Mouse (Mus musculus) embryonic facial prominence, embryonic 11.5 days (tissue): Measurements from ENCODE around the gene Speer4d. TPM values are rescaled to one million over a fixed set of nuclear protein-coding genes. Genes with fewer than 3 reads are reported as not detected.
"Not testable (repeated sequence)": the region's sequence is repeated elsewhere in the genome, so short reads cannot be mapped to it uniquely, and the experiment has no call there.

Experiments used
- ATAC-seq: fragments of 200-750 bp; cut with Nextera tagmentation; replicated peaks from 2 replicates; pipeline ENCODE4 v1.8.0; 2017; ENCODE audit warnings: low read depth; ENCODE audit not compliant: insufficient number of reproducible peaks, low FRiP score, low TSS enrichment
- DNase-seq: peaks from one replicate; pipeline ENCODE4 v3.0.0-alpha.2; 2015; ENCODE audit warnings: low spot score
- H3K27ac ChIP-seq: fragments of 300-500 bp; sonication (generic); replicated peaks from 2 replicates; pipeline ENCODE4 v1.5.1; 2014; ENCODE audit warnings: mild to moderate bottlenecking, low read depth, low read length, control low read depth
- H3K27me3 ChIP-seq: fragments of 300-500 bp; sonication (generic); 2 replicates; pipeline ENCODE4 v1.6.1; 2014; ENCODE audit warnings: mild to moderate bottlenecking, low read length, moderate library complexity, mixed read lengths; ENCODE audit not compliant: control insufficient read depth, insufficient read depth
- H3K36me3 ChIP-seq: fragments of 300-500 bp; sonication (generic); replicated peaks from 2 replicates; pipeline ENCODE4 v1.6.1; 2014; ENCODE audit warnings: low read depth, mild to moderate bottlenecking, low read length, moderate library complexity, mixed read lengths; ENCODE audit not compliant: control insufficient read depth, insufficient read depth
- H3K4me1 ChIP-seq: fragments of 300-500 bp; sonication (generic); 2 replicates; pipeline ENCODE4 v1.6.1; 2014; ENCODE audit warnings: low read length, mixed read lengths; ENCODE audit not compliant: control insufficient read depth, insufficient read depth
- H3K4me2 ChIP-seq: fragments of 300-500 bp; sonication (generic); 2 replicates; pipeline ENCODE4 v1.6.1; 2014; ENCODE audit warnings: low read depth, mild to moderate bottlenecking, control low read depth, low read length, moderate library complexity
- H3K4me3 ChIP-seq: fragments of 300-500 bp; sonication (generic); 2 replicates; pipeline ENCODE4 v1.5.1; 2014; ENCODE audit warnings: low read depth, low read length, control low read depth
- H3K9ac ChIP-seq: fragments of 300-500 bp; sonication (generic); replicated peaks from 2 replicates; pipeline ENCODE4 v1.6.1; 2014; ENCODE audit warnings: mild to moderate bottlenecking, control low read depth, low read length
- H3K9me3 ChIP-seq: fragments of 300-500 bp; sonication (generic); replicated peaks from 2 replicates; pipeline ENCODE4 v1.6.1; 2016; ENCODE audit warnings: mild to moderate bottlenecking, low read length, inconsistent platforms, mixed read lengths; ENCODE audit not compliant: control insufficient read depth
- WGBS: fragments of 180-500 bp; shearing (Covaris S2); extraction: QIAGEN DNeasy Blood & Tissue Kit; methylation state at CpG from one replicate; pipeline ENCODE4 v1.1.7; 2014; 5-methylcytosine and 5-hydroxymethylcytosine counted together
- polyA plus RNA-seq: library from polyadenylated mRNA; unstranded; fragments of >200 nt; fragmentation: Nextera tagmentation; extraction: Ambion mirVana; gene quantifications from 2 replicates; pipeline ENCODE4 v1.2.1, GENCODE M21; 2014

Gene Speer4d
- polyA plus RNA-seq, 1 experiment from 2014 or later: not detected

- H3K9ac ChIP-seq, H3K4me2 ChIP-seq, H3K36me3 ChIP-seq, H3K27ac ChIP-seq, ATAC-seq, H3K4me1 ChIP-seq, H3K4me3 ChIP-seq, H3K27me3 ChIP-seq, H3K9me3 ChIP-seq: not testable (repeated sequence)
- 36% methylated on average over 4 of the region's 4 CpGs for WGBS
- peak; percentile 39 for DNase-seq
Observed at GRCm38 (mm10) chr5:15600342-15600741, 18.5 kb upstream of the Speer4d start.

- H3K9me3 ChIP-seq, DNase-seq, H3K36me3 ChIP-seq, H3K9ac ChIP-seq, H3K27ac ChIP-seq, H3K4me2 ChIP-seq, H3K4me3 ChIP-seq, H3K4me1 ChIP-seq, H3K27me3 ChIP-seq: not testable (repeated sequence)
- WGBS: 60% methylated on average over 5 of the region's 5 CpGs
- peak; percentile 48; the same call in 1 of the 2 replicates for ATAC-seq
Observed at GRCm38 (mm10) chr5:15601481-15601880, 17.4 kb upstream of the Speer4d start.

DNA sequence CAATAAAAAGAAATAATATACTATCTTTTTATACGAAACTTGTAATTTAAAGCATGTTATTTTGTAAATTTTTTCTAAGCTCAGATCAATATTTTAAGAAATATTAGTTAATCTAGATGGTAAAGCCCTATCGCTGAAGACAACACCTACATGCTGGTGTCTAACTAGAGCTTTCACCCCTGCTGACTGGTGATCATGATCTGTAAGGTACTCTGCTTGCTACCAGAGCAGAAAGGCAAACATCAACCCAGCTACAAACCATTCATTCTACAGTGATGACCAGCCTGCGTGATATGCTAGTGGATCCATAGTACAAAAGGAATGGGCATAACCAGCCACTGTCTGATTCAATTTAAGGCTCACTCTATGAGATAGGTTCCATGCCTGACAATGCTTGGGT is 16.9 kb upstream of the Speer4d start:
- not testable (repeated sequence) for ATAC-seq

DNA sequence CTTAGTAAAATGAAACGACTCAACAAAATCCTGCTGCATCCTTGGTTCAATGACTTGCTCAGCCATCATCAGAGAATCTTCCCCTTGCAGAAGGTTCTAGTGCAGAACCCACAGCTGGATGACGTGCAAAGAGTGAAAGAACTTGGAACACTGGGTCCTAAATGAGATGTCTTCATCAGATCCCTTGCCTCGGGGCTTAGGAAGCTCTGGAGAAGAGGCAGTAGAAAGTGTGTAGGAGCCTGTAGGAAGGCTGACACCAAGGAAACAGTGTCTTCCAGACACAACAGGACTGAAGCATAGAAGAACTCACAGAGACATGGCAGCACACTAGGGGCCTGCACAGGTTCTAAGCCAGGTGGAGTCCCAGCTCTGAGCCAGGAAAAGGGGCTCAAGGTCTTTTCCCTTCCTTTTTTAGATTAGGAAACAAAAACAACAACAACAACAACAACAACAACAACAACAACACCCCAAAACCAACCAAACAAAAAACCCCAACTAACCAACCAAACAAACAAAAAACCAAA is 16.4 kb upstream of the Speer4d start:
- ATAC-seq, H3K4me1 ChIP-seq, H3K27me3 ChIP-seq, H3K27ac ChIP-seq, H3K4me3 ChIP-seq, H3K4me2 ChIP-seq, DNase-seq, H3K36me3 ChIP-seq, H3K9ac ChIP-seq: not testable (repeated sequence)
- 64% methylated on average over 3 of the region's 3 CpGs for WGBS
- peaks cover 11% of the 10 kb centered on the region for H3K9me3 ChIP-seq

More for the DNA sequence above, 16.9 kb upstream of the Speer4d start:
- not testable (repeated sequence) for H3K36me3 ChIP-seq, H3K4me1 ChIP-seq, DNase-seq, H3K27me3 ChIP-seq, H3K4me2 ChIP-seq, H3K4me3 ChIP-seq, H3K27ac ChIP-seq, H3K9ac ChIP-seq
- 70% methylated on average over 3 of the region's 3 CpGs for WGBS
- peaks cover 11% of the 10 kb centered on the region for H3K9me3 ChIP-seq

GRCm38 (mm10) chr5:15603008-15603407 is 15.9 kb upstream of the Speer4d start:
- H3K9me3 ChIP-seq: peaks cover 11% of the 10 kb centered on the region
- not testable (repeated sequence) for H3K9ac ChIP-seq, H3K27me3 ChIP-seq, H3K36me3 ChIP-seq, ATAC-seq, H3K4me2 ChIP-seq, H3K27ac ChIP-seq, H3K4me3 ChIP-seq, H3K4me1 ChIP-seq
- DNase-seq: peak; percentile 0
- 49% methylated on average over 2 of the region's 2 CpGs for WGBS

DNA sequence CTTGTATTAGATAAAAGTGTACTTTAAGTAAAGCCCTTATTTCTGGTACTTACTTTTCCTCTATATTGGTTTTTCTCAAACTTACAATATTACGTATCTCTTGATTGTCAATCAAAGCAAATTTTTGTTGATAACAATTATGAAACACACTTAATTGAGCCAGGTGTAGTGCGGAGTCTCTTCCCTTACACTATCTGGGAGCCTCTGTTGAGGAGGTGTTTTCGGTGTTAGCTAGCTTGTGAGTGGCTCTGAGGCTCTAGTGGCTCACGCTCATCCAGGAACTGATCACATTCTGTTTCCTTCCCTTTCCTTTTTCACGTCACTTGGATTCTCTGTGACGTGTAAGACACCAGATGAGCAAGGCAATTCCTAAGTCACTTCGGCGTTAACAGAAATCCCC is 15.3 kb upstream of the Speer4d start:
- not testable (repeated sequence) for H3K4me2 ChIP-seq, H3K4me3 ChIP-seq, ATAC-seq, H3K27me3 ChIP-seq, H3K9ac ChIP-seq, H3K4me1 ChIP-seq, H3K36me3 ChIP-seq, H3K27ac ChIP-seq, DNase-seq
- 75% methylated on average over 8 of the region's 8 CpGs for WGBS
- peaks cover 11% of the 10 kb centered on the region for H3K9me3 ChIP-seq

DNA sequence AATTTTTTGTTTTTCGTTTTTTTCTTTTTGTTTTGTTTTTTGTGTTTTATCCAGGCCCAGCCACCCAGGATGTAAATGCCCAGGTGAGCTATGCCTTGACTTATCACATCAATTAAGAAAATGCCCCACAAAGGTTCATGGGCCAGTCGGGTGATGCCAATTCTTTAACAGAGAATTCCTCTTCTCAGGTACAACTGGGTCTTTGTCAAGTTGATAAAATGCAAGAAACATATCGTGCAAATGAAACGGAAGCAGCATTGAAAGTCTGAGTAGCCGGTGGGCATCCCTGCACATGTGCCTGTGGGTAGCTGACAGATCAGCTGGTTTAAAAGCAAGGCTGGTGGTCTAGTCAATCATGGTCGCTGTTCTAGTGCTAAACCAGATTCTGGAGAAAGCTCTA is 12.2 kb upstream of the Speer4d start:
- not testable (repeated sequence) for DNase-seq, H3K9me3 ChIP-seq, H3K4me3 ChIP-seq, H3K27ac ChIP-seq, H3K4me2 ChIP-seq, H3K4me1 ChIP-seq, H3K9ac ChIP-seq, H3K36me3 ChIP-seq, H3K27me3 ChIP-seq
- 71% methylated on average over 5 of the region's 6 CpGs for WGBS
- ATAC-seq: 0 out of 2 replicates have a peak, but pooled peaks have one; percentile 67

DNA sequence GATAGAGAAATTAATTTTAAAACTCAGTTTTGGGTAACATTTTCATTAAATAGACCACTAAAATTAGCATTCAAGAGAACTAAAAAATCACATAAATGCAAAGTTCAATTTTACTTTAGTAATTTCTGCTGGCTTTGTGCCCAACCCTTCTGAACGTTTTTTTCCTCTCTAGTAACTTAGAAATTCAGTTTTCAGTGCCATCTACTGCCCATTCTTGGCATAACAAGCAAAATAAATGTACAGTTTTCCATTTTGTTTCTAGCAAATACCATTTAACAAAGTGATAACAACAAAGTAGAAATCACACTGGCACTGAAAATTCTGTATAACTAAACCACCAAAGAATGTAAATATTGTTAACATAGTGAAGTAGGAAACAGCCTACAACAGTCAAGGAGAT is 8.2 kb upstream of the Speer4d start:
- not testable (repeated sequence) for H3K27ac ChIP-seq, H3K4me3 ChIP-seq, H3K4me2 ChIP-seq, ATAC-seq, H3K4me1 ChIP-seq, H3K9me3 ChIP-seq, H3K27me3 ChIP-seq, H3K9ac ChIP-seq, H3K36me3 ChIP-seq
- DNase-seq: peak; percentile 53
- 7% methylated on average over 1 of the region's 1 CpGs for WGBS
